Mouse (Mus musculus) spleen, adult 2 months (tissue): ENCODE measurements around the gene Igf2bp1.

Source experiments
- CTCF ChIP-seq: fragments of 200-500 bp; IDR thresholded peaks from 2 replicates; pipeline ENCODE4 v1.5.1; 2011; ENCODE audit warnings: mild to moderate bottlenecking, inconsistent platforms; ENCODE audit not compliant: insufficient read depth, insufficient read length, insufficient replicate concordance; ENCODE audit errors: extremely low read depth
- POLR2A ChIP-seq: fragments of 200-500 bp; IDR thresholded peaks from 2 replicates; pipeline ENCODE4 v1.6.1; 2011; ENCODE audit warnings: low read depth, low read length, inconsistent platforms

DNA sequence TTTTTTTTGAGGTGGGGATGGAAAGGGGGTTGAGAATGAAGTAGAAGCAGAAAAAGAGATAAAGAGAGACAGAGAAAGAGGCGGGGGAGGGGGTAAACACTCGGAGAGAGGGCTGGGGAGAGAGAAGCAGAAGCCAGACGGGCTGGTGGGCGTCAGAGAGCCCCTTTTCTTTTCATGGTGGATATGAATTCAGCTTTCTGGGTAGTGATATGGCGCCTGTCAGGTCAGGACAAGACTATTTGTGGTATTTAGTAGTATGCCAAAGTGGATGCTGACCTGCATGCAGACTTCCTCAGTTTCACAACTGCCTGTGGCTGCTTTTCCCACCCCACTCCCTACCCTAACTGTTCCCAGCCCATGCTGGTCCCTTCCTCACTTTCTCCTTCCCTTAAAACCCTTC is 89.3 kb downstream of the Igf2bp1 start:
- TF ChIP-seq POLR2A: no peak
- no peak for TF ChIP-seq CTCF
